Mouse (Mus musculus): Measurements from ENCODE around the gene Olfr512.

DNA sequence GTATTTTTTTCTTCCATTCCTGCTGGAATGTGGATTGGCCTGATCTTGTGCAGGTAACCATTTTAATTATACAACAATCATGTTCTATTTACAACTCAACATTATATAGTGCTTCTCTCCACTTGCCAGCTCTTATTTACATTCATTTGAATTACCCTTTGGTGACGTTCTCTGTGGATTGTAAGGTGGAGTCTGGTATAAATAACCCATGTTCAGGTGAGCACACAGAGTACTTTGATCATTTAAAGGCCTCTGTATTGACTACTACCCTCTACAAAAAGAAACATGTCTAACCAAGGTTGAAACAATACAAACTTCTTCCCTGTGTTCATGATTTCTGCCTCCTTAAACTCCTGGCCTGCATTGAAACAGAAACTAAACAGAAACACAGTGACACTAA, 42.1 kb upstream of the Olfr512 start:
- TF ChIP-seq POLR2A (IDR thresholded peaks at IDR 0.05; ENCODE audit: insufficient read depth, low read depth, low read length) (no peak), EP300 (IDR thresholded peaks at IDR 0.05; ENCODE audit: insufficient read depth, low read depth, low read length) (no peak)
